In the genomic region with DNA sequence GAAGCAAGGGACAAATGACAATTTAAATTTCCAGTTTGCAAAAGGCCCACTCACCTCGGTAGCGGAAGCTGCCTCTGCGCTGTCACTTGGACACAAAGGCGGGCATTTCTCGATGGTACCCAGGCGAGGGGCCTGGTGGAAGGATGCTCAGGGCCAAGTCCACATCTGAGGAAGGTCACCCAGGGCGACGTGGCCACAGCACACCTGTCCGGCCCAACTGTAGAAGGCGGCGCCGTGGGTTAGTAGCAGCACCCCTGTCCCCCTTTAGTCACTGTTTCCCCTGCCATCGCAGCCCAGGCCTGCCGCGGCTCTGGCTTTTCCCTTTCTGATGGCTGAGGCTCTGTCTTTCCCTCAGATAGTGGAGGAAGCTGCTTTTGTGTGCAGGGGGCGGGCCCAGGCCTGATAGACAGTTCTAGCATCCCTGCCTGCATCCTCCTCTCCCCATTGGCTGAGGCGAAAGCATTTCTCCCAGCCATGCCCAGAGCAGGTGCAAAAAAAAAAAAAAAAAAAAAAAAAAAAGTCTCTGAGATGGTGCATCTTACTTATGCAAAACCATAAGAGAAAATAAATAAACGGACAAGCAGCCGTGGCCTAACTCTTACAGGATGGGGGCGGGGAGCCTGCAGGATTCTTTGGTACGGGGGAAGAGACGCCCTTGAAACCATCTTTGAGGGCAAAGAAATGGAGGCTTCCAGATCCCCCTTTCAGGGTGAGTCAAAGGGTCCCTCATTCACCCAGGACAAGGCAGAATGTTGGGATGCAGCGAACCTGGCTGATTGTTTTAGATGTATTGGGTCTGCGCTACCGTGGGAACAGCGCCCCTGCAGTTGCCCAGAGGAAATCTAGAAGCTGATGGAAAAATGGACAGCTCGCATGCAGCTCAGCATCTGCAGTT, we compare ENCODE assay signal across 9 mouse cellular contexts. TPM values are rescaled to one million over a fixed set of nuclear protein-coding genes. Genes with fewer than 3 reads are reported as not detected.
A peak's percentile ranks its signal among the peaks of the same experiment; 100 is the strongest.
DNase-seq lines count a peak whose midpoint lies in the region; ATAC-seq and TF ChIP-seq lines count a peak whose summit lies in the region.
"Had no signal": no experiment of that assay in that cellular context is flagged by ENCODE, and none has a peak within 500 bp of the region (broad histone marks: within the 10 kb centered on the region; RNA-seq: fewer than 3 reads in every experiment).

Gene Atcay, minus strand, starts transcription at position 396 of the 895 bp plus-strand sequence.

- peaks cover 70% of the 10 kb centered on the region for H3K4me1 ChIP-seq in E14TG2a.4 (replicated peaks; ENCODE audit: low read depth, low read length)
- peaks cover 40% of the 10 kb centered on the region for H3K4me1 ChIP-seq in hindbrain, embryonic 14.5 days (replicated peaks; ENCODE audit: control insufficient read depth, insufficient read depth, low read length)

- TF ChIP-seq CTCF in E14TG2a.4 (conservative IDR thresholded peaks at IDR 0.05; ENCODE audit: low read length): peak; percentile 58

- H3K27me3 ChIP-seq in E14TG2a.4 (ENCODE audit: insufficient read depth, low read length): peaks cover 5% of the 10 kb centered on the region; the same call in 1 of the 2 replicates
- H3K27me3 ChIP-seq in hindbrain, embryonic 14.5 days (ENCODE audit: control insufficient read depth, insufficient read depth, low read length): no peaks in the 10 kb centered on the region

- peak; percentile 90 for ATAC-seq in hindbrain, embryonic 14.5 days (ENCODE audit: low FRiP score)

- H3K4me3 ChIP-seq in E14TG2a.4 (replicated peaks; ENCODE audit: low read length): peak within 1 kb of the TSS; percentile 60
- H3K4me3 ChIP-seq in hindbrain, embryonic 14.5 days (replicated peaks; ENCODE audit: low read length): peak within 1 kb of the TSS; percentile 77

- H3K27ac ChIP-seq in hindbrain, embryonic 14.5 days: peak within 1 kb of the TSS; percentile 93

- no peaks in the 10 kb centered on the region for H3K9me3 ChIP-seq in E14TG2a.4 (ENCODE audit: low read length)
- no peaks in the 10 kb centered on the region for H3K9me3 ChIP-seq in hindbrain, embryonic 14.5 days (ENCODE audit: control insufficient read depth, low read length)

- peak within 1 kb of the TSS; percentile 96 for H3K9ac ChIP-seq in hindbrain, embryonic 14.5 days

- WGBS in hindbrain, embryonic 14.5 days: 4% methylated on average over 27 of the region's 27 CpGs

- DNase-seq in adrenal gland, postnatal 14 days: peak; percentile 41
- no peak for DNase-seq in adrenal gland, adult 18-20 months (ENCODE audit: low spot score in 2 of 2)
- peak; percentile 67 for DNase-seq in embryo, embryonic 10.5 days (ENCODE audit: low spot score)
- DNase-seq in hindbrain, embryonic 14.5 days (ENCODE audit: low spot score): peak; percentile 80
- peak; percentile 86 to 95 for DNase-seq in left cerebral cortex, postnatal 25 days (ENCODE audit: low spot score in 2 of 2)
- DNase-seq in retina, embryonic 14.5 days (ENCODE audit: low spot score): peak; percentile 75
- DNase-seq in gastrocnemius, postnatal 4 days (ENCODE audit: low spot score in 2 of 2): no peak

- H3K36me3 ChIP-seq in E14TG2a.4 (ENCODE audit: insufficient read depth, low read length): no peaks in the 10 kb centered on the region
- peaks cover 3% of the 10 kb centered on the region; the same call in 1 of the 2 replicates for H3K36me3 ChIP-seq in hindbrain, embryonic 14.5 days (replicated peaks; ENCODE audit: control insufficient read depth, insufficient read depth)

- H3K4me2 ChIP-seq in hindbrain, embryonic 14.5 days (replicated peaks): peak within 1 kb of the TSS; percentile 80

- intact Hi-C loops in left cerebral cortex, postnatal 25 days (cut with DNase I): no loop called here

RNA-seq across cellular contexts. Expression of gene Atcay, which starts in this region (rescaled TPM):
- 2.1 and 3.5 TPM in 2 replicates for total RNA-seq in adrenal gland, postnatal 14 days (2021)
- total RNA-seq in adrenal gland, adult 18-20 months (2021): 1 to 10 TPM; 2.7 to 3.5 TPM
- 80.2 and 83.1 TPM in 2 replicates for polyA plus RNA-seq in hindbrain, embryonic 14.5 days (2014; fragmentation: Nextera tagmentation; extraction: Ambion mirVana)
- 100 to 1,000 TPM; 194 to 208 TPM for total RNA-seq in left cerebral cortex, postnatal 25 days (2021)
- under 1 TPM; 0.08 to 0.12 TPM for total RNA-seq in gastrocnemius, postnatal 4 days (2021)
- total RNA-seq: hematopoietic stem cell, adult 5-6 weeks had no signal

Comparison
In these comparisons a context has a peak if more than half of its experiments do, and no peak if none do; other contexts are left out.
1. RNA of gene Atcay (total RNA-seq): 194 to 208 TPM in left cerebral cortex, postnatal 25 days; 2.7 to 3.5 TPM in adrenal gland, adult 18-20 months, 2.1 to 3.5 TPM in adrenal gland, postnatal 14 days and 0.08 to 0.12 TPM in gastrocnemius, postnatal 4 days; every median in the first group is over 10 times any median in the second.
2. DNase-seq: peak in adrenal gland, postnatal 14 days (single experiment), embryo, embryonic 10.5 days (single experiment), hindbrain, embryonic 14.5 days (single experiment), left cerebral cortex, postnatal 25 days (2 of 2) and retina, embryonic 14.5 days (single experiment); none in adrenal gland, adult 18-20 months (0 of 2) and gastrocnemius, postnatal 4 days (0 of 2).